Mouse (Mus musculus) kidney, embryonic 16.5 days (tissue): ENCODE measurements at regions not wholly inside any gene's neighbourhood (a gene's known extent, or its start where the extent isn't known, plus 50 kb on each side); places are given as distances from the start of the nearest gene placed in this dataset.

ENCODE experiments used
- ATAC-seq: fragments of 200-750 bp; cut with Nextera tagmentation; 2 replicates; pipeline ENCODE4 v1.8.0; 2017; ENCODE audit warnings: moderate TSS enrichment; ENCODE audit not compliant: low FRiP score, low TSS enrichment
- H3K27ac ChIP-seq: fragments of 300-500 bp; sonication (generic); 2 replicates; pipeline ENCODE4 v1.5.1; 2014; ENCODE audit warnings: low read length
- H3K27me3 ChIP-seq: fragments of 300-500 bp; sonication (generic); 2 replicates; pipeline ENCODE4 v1.6.1; 2014; ENCODE audit warnings: low read length, control low read depth, mixed read lengths; ENCODE audit not compliant: insufficient read depth
- H3K36me3 ChIP-seq: fragments of 300-500 bp; sonication (generic); 2 replicates; pipeline ENCODE4 v1.6.1; 2014; ENCODE audit warnings: low read length, control low read depth, mixed read lengths; ENCODE audit not compliant: insufficient read depth
- H3K4me1 ChIP-seq: fragments of 300-500 bp; sonication (generic); 2 replicates; pipeline ENCODE4 v1.6.1; 2014; ENCODE audit warnings: low read length, control low read depth, mixed read lengths; ENCODE audit not compliant: insufficient read depth
- H3K4me2 ChIP-seq: fragments of 300-500 bp; sonication (generic); replicated peaks from 2 replicates; pipeline ENCODE4 v1.6.1; 2014; ENCODE audit warnings: low read depth, low read length
- H3K4me3 ChIP-seq: fragments of 300-500 bp; sonication (generic); 2 replicates; pipeline ENCODE4 v1.5.1; 2014; ENCODE audit warnings: mild to moderate bottlenecking, low read length
- H3K9ac ChIP-seq: fragments of 300-500 bp; sonication (generic); replicated peaks from 2 replicates; pipeline ENCODE4 v1.6.1; 2014; ENCODE audit warnings: low read length
- H3K9me3 ChIP-seq: fragments of 300-500 bp; sonication (generic); 2 replicates; pipeline ENCODE4 v1.6.1; 2016; ENCODE audit warnings: low read length, control low read depth
- WGBS: fragments of 180-500 bp; shearing (Covaris S2); extraction: QIAGEN DNeasy Blood & Tissue Kit; methylation state at CpG from one replicate; pipeline ENCODE4 v1.1.7; 2014; 5-methylcytosine and 5-hydroxymethylcytosine counted together

- WGBS, result 69% methylated on average over 1 of the region's 1 CpGs
- H3K27ac ChIP-seq, result no peak overlapping the region
- H3K4me1 ChIP-seq, result no peaks in the 10 kb centered on the region
- no peak overlapping the region for H3K9ac ChIP-seq
- no peak for ATAC-seq
- H3K4me3 ChIP-seq, result no peak overlapping the region
- no peaks in the 10 kb centered on the region for H3K36me3 ChIP-seq
- no peaks in the 10 kb centered on the region for H3K9me3 ChIP-seq
- no peaks in the 10 kb centered on the region for H3K27me3 ChIP-seq
- no peak overlapping the region for H3K4me2 ChIP-seq
Measured at GRCm38 (mm10) chr4:64768610-64769009, 355.4 kb upstream of the Pappa start.

GRCm38 (mm10) chr4:64803886-64804285, 320.1 kb upstream of the Pappa start:
- Histone ChIP-seq H3K9ac (no peak overlapping the region), H3K9me3 (no peaks in the 10 kb centered on the region), H3K4me3 (no peak overlapping the region), H3K36me3 (no peaks in the 10 kb centered on the region), H3K27me3 (no peaks in the 10 kb centered on the region), H3K27ac (no peak overlapping the region), H3K4me2 (no peak overlapping the region), H3K4me1 (no peaks in the 10 kb centered on the region)
- 83% methylated on average over 7 of the region's 7 CpGs for WGBS
- no peak for ATAC-seq

GRCm38 (mm10) chr4:64804996-64805395, 319.0 kb upstream of the Pappa start:
- H3K27me3 ChIP-seq, result no peaks in the 10 kb centered on the region
- no peak overlapping the region for H3K4me3 ChIP-seq
- H3K9ac ChIP-seq, result no peak overlapping the region
- no peaks in the 10 kb centered on the region for H3K4me1 ChIP-seq
- no peak for ATAC-seq
- H3K27ac ChIP-seq, result no peak overlapping the region
- WGBS, result 51% methylated on average over 2 of the region's 2 CpGs
- H3K36me3 ChIP-seq, result no peaks in the 10 kb centered on the region
- no peak overlapping the region for H3K4me2 ChIP-seq
- no peaks in the 10 kb centered on the region for H3K9me3 ChIP-seq

DNA sequence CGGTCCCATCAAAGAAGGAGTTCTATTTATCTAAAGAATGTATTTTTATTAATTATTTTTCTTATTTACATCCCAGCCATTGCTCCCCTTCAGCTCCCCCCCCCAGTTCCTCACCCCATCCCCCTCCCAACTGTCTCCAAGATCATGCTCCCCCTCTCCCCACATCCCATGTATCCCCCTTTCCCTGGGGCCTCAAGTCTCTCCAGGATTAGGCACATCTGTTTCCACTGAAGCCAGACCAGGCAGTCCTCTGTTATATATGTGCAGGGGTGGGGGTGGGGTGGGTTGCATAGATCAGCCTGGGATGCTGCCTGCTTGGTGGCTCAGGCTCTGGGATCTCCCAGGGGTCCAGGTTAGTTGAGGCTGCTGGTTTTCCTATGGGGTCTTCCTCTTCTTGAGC, 316.8 kb upstream of the Pappa start:
- no peak overlapping the region for H3K27ac ChIP-seq
- no peaks in the 10 kb centered on the region for H3K36me3 ChIP-seq
- H3K9ac ChIP-seq, result no peak overlapping the region
- no peak overlapping the region for H3K4me3 ChIP-seq
- ATAC-seq, result no peak
- no peak overlapping the region for H3K4me2 ChIP-seq
- no peaks in the 10 kb centered on the region for H3K27me3 ChIP-seq
- 97% methylated on average over 1 of the region's 1 CpGs for WGBS
- no peaks in the 10 kb centered on the region for H3K9me3 ChIP-seq
- peaks cover 3% of the 10 kb centered on the region; the same call in 1 of the 2 replicates for H3K4me1 ChIP-seq

GRCm38 (mm10) chr4:64811974-64812373, 312.0 kb upstream of the Pappa start:
- ATAC-seq, result peak; percentile 91
- no peaks in the 10 kb centered on the region for H3K36me3 ChIP-seq
- H3K9ac ChIP-seq, result no peak overlapping the region
- H3K27ac ChIP-seq, result no peak overlapping the region
- no peak overlapping the region for H3K4me2 ChIP-seq
- H3K4me3 ChIP-seq, result no peak overlapping the region
- H3K4me1 ChIP-seq, result peaks cover 11% of the 10 kb centered on the region; the same call in 1 of the 2 replicates
- H3K27me3 ChIP-seq, result no peaks in the 10 kb centered on the region
- no peaks in the 10 kb centered on the region for H3K9me3 ChIP-seq

DNA sequence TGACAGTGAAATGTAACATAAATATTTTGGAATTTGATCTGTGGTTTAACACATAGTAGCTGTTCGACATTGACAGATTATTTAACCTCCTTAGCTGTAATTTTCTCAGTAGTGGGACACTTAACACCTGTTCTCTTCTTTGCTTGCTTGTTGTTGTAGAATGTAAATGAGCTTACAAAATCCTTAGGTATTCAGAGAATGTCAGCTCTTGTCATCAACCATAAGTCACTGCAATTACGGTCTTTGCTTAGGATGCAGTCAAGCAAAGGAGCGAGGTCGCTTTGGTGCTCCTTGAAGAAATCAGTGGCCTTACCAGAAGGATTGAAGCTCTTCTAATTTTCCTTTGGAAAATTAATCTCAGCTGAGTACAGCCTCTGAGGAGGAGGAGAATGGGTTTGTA, 311.2 kb upstream of the Pappa start:
- Histone ChIP-seq H3K4me2 (no peak overlapping the region), H3K9ac (no peak overlapping the region), H3K27ac (no peak overlapping the region), H3K4me1 (peaks cover 11% of the 10 kb centered on the region; the same call in 1 of the 2 replicates), H3K27me3 (no peaks in the 10 kb centered on the region), H3K9me3 (no peaks in the 10 kb centered on the region), H3K4me3 (no peak overlapping the region), H3K36me3 (no peaks in the 10 kb centered on the region)
- ATAC-seq, result peak; percentile 46; the same call in 1 of the 2 replicates
- 34% methylated on average over 4 of the region's 4 CpGs for WGBS

DNA sequence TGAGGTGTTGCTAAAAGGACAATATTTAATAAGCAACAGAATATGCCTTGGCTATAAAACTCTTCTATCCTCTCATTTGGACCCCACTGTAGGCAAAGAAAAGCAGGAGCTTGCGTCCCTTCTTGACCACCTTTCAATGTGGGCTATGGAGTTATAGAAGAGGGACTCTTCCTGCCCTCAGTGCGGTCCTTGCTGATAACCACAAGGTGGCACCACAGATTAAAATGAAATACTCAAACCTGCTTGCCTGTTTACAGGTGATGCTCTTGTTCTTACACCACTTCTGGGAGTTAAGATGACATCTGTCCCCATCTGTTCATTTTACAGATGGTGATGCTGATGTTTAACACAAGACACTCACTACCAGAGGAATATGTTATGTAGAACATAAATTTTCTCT, 291.1 kb upstream of the Pappa start:
- no peak overlapping the region for H3K9ac ChIP-seq
- H3K27ac ChIP-seq, result no peak overlapping the region
- no peak overlapping the region for H3K4me3 ChIP-seq
- 47% methylated on average over 2 of the region's 2 CpGs for WGBS
- ATAC-seq, result no peak
- no peaks in the 10 kb centered on the region for H3K4me1 ChIP-seq
- no peaks in the 10 kb centered on the region for H3K36me3 ChIP-seq
- no peaks in the 10 kb centered on the region for H3K9me3 ChIP-seq
- H3K27me3 ChIP-seq, result no peaks in the 10 kb centered on the region
- no peak overlapping the region for H3K4me2 ChIP-seq

- no peak overlapping the region for H3K27ac ChIP-seq
- H3K9ac ChIP-seq, result no peak overlapping the region
- no peak for ATAC-seq
- no peaks in the 10 kb centered on the region for H3K36me3 ChIP-seq
- no peaks in the 10 kb centered on the region for H3K4me1 ChIP-seq
- 76% methylated on average over 2 of the region's 2 CpGs for WGBS
- H3K4me3 ChIP-seq, result no peak overlapping the region
- H3K9me3 ChIP-seq, result no peaks in the 10 kb centered on the region
- no peaks in the 10 kb centered on the region for H3K27me3 ChIP-seq
- no peak overlapping the region for H3K4me2 ChIP-seq
Measured at GRCm38 (mm10) chr4:64874521-64874920, 249.5 kb upstream of the Pappa start.

- H3K27ac ChIP-seq, result no peak overlapping the region
Measured at GRCm38 (mm10) chr4:64876924-64877323, 247.1 kb upstream of the Pappa start.

DNA sequence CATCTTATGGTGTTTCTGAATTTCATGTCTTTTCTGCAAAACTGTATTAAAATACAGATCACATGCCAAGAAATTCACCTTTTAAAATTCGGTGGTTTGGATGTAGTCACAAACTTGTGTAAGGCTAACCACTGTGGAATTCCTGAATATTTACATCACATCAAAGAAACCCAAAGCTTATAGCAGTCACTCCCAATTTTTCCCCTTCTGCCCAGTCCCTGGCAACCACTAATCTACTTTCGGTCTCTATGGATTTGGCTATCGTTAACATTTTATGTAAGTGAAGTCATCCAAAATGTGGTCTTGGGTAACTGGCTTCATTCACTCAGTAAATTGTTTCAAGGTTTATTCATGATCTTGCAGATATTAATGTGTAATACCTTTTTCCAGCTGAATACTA, 226.0 kb upstream of the Pappa start:
- ATAC-seq, result no peak
- H3K36me3 ChIP-seq, result no peaks in the 10 kb centered on the region

More at GRCm38 (mm10) chr4:64876924-64877323, 247.1 kb upstream of the Pappa start:
- Histone ChIP-seq H3K4me3 (no peak overlapping the region), H3K4me2 (no peak overlapping the region), H3K4me1 (no peaks in the 10 kb centered on the region), H3K9me3 (no peaks in the 10 kb centered on the region), H3K27me3 (no peaks in the 10 kb centered on the region), H3K9ac (no peak overlapping the region), H3K36me3 (no peaks in the 10 kb centered on the region)
- ATAC-seq, result peak; percentile 57; the same call in 1 of the 2 replicates
- WGBS, result 66% methylated on average over 1 of the region's 1 CpGs

More for the DNA sequence above, 226.0 kb upstream of the Pappa start:
- Histone ChIP-seq H3K27me3 (no peaks in the 10 kb centered on the region), H3K4me1 (no peaks in the 10 kb centered on the region), H3K27ac (no peak overlapping the region), H3K4me2 (no peak overlapping the region), H3K9ac (no peak overlapping the region), H3K4me3 (no peak overlapping the region), H3K9me3 (no peaks in the 10 kb centered on the region)
- WGBS, result 92% methylated on average over 3 of the region's 3 CpGs
